Mouse (Mus musculus) neural tube, embryonic 14.5 days (tissue): ENCODE measurements around the gene Aven. TPM values are rescaled to one million over a fixed set of nuclear protein-coding genes. Genes with fewer than 3 reads are reported as not detected.
A peak's percentile ranks its signal among the peaks of the same experiment; 100 is the strongest.

Source experiments
- ATAC-seq: fragments of 200-750 bp; cut with Nextera tagmentation; 2 replicates; pipeline ENCODE4 v1.8.0; 2017; ENCODE audit warnings: low read depth, mild to moderate bottlenecking, moderate TSS enrichment, moderate library complexity
- H3K27ac ChIP-seq: fragments of 300-500 bp; sonication (generic); 2 replicates; pipeline ENCODE4 v1.5.1; 2014; ENCODE audit warnings: low read depth, mild to moderate bottlenecking, control low read depth, low read length, moderate library complexity, mixed read lengths
- H3K27me3 ChIP-seq: fragments of 300-500 bp; sonication (generic); 2 replicates; pipeline ENCODE4 v1.6.1; 2014; ENCODE audit warnings: low read length; ENCODE audit not compliant: control insufficient read depth, insufficient read depth
- H3K36me3 ChIP-seq: fragments of 300-500 bp; sonication (generic); 2 replicates; pipeline ENCODE4 v1.6.1; 2014; ENCODE audit warnings: low read length, mixed read lengths; ENCODE audit not compliant: control insufficient read depth, insufficient read depth
- H3K4me1 ChIP-seq: fragments of 300-500 bp; sonication (generic); 2 replicates; pipeline ENCODE4 v1.6.1; 2014; ENCODE audit warnings: low read length; ENCODE audit not compliant: control insufficient read depth, insufficient read depth
- H3K4me2 ChIP-seq: fragments of 300-500 bp; sonication (generic); 2 replicates; pipeline ENCODE4 v1.6.1; 2014; ENCODE audit warnings: mild to moderate bottlenecking, low read depth, low read length, control low read depth
- H3K4me3 ChIP-seq: fragments of 300-500 bp; sonication (generic); 2 replicates; pipeline ENCODE4 v1.5.1; 2014; ENCODE audit warnings: low read depth, low read length, control low read depth, mixed read lengths
- H3K9ac ChIP-seq: fragments of 300-500 bp; sonication (generic); replicated peaks from 2 replicates; pipeline ENCODE4 v1.6.1; 2014; ENCODE audit warnings: low read depth, mild to moderate bottlenecking, control low read depth, low read length, mixed read lengths
- H3K9me3 ChIP-seq: fragments of 300-500 bp; sonication (generic); 2 replicates; pipeline ENCODE4 v1.6.1; 2016; ENCODE audit warnings: low read length; ENCODE audit not compliant: control insufficient read depth
- WGBS: fragments of 180-500 bp; shearing (Covaris S2); extraction: QIAGEN DNeasy Blood & Tissue Kit; methylation state at CpG from one replicate; pipeline ENCODE4 v1.1.7; 2014; 5-methylcytosine and 5-hydroxymethylcytosine counted together
- polyA plus RNA-seq: library from polyadenylated mRNA; unstranded; fragments of >200 nt; fragmentation: Nextera tagmentation; extraction: Ambion mirVana; gene quantifications from 2 replicates; pipeline ENCODE4 v1.2.1, GENCODE M21; 2014

Gene Aven
- polyA plus RNA-seq, 1 experiment from 2014 or later = 3.3 TPM

DNA sequence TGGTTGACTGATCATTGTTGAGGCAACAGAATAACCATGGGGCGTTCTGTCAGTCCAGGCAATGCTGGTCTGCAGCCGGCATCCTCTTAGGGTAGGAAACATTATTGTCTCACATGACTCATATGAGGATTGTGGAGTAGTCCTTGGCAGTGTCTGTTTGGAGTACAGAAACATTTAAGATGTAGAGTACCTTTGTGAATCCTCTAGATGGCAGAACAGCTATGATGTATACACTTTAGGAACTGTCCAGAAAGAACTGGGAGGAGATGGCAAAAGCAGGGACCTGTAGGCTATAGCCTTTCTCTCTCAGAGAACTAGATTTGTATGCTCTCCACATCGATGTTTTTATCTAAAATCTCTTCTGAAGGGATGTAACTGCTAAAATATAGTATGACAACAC, 34.2 kb downstream of the Aven start:
- Histone ChIP-seq H3K9me3 (no peaks in the 10 kb centered on the region), H3K36me3 (no peaks in the 10 kb centered on the region), H3K27ac (no peak overlapping the region), H3K4me1 (no peaks in the 10 kb centered on the region), H3K9ac (no peak overlapping the region), H3K27me3 (no peaks in the 10 kb centered on the region), H3K4me3 (no peak overlapping the region), H3K4me2 (no peak overlapping the region)
- ATAC-seq = no peak
- WGBS = 90% methylated on average over 3 of the region's 3 CpGs

GRCm38 (mm10) chr2:112532812-112533496, 40.2 kb downstream of the Aven start:
- Histone ChIP-seq H3K36me3 (no peaks in the 10 kb centered on the region), H3K4me2 (no peak overlapping the region), H3K27ac (no peak overlapping the region), H3K9me3 (no peaks in the 10 kb centered on the region), H3K4me3 (no peak overlapping the region), H3K4me1 (no peaks in the 10 kb centered on the region), H3K9ac (no peak overlapping the region), H3K27me3 (no peaks in the 10 kb centered on the region)
- 74% methylated on average over 10 of the region's 10 CpGs for WGBS
- ATAC-seq = no peak

DNA sequence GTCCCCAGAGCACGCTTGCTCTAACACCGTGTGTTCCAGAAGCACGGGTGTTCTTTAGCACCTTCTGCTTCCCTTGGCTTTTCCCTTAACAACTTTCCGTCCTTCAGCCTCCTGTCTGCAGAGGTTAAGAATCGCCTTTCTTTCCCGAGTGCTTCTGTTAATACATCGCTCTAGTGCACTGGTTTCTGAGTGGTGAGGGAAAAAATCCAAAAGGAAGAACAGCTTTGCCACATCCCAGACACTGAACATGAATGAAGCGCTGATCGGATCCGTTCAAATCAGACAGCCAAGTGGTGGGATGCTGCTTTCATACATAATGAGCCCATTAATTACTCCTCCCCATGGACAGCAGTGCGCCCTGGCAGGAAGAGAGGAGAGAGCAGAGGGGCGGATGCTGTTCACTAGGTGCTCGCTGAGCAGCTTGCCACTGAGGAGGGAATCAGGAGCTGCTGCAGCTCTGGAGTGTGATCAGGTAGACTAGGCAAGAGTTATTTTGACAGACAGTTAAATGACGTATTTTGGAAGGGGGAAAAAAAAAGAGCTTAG, 42.0 kb downstream of the Aven start:
- Histone ChIP-seq H3K27me3 (no peaks in the 10 kb centered on the region), H3K4me1 (no peaks in the 10 kb centered on the region), H3K9ac (no peak overlapping the region), H3K4me2 (peak overlapping the region; percentile 3; the same call in 1 of the 2 replicates), H3K4me3 (no peak overlapping the region), H3K9me3 (no peaks in the 10 kb centered on the region), H3K27ac (no peak overlapping the region), H3K36me3 (no peaks in the 10 kb centered on the region)
- 36% methylated on average over 14 of the region's 14 CpGs for WGBS
- peak; percentile 83 for ATAC-seq

DNA sequence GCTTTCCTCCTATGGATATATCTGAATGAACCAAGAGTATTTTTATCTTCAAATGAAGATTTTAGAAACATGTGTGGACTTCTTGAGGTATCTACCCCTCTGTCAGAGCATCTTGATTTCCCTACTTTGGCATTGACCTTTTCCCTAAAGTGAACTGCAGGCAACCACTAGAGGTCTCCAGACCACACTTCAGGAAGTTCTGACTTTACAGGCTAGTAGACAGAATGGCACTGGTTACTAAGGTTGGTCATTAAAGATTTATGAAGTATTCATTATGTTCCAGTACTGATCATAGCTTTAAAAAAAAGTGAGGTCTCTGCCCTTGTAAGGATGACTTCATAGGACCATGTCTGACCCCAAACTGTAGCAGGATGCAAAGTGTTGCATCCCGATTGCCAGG, 46.0 kb downstream of the Aven start:
- no peaks in the 10 kb centered on the region for H3K4me1 ChIP-seq
- 96% methylated on average over 1 of the region's 1 CpGs for WGBS
- no peaks in the 10 kb centered on the region for H3K27me3 ChIP-seq
- no peaks in the 10 kb centered on the region for H3K9me3 ChIP-seq
- H3K4me3 ChIP-seq = no peak overlapping the region
- no peak overlapping the region for H3K27ac ChIP-seq
- no peak overlapping the region for H3K4me2 ChIP-seq
- no peak overlapping the region for H3K9ac ChIP-seq
- ATAC-seq = 0 out of 2 replicates have a peak, but pooled peaks have one; percentile 21
- no peaks in the 10 kb centered on the region for H3K36me3 ChIP-seq

- no peaks in the 10 kb centered on the region for H3K4me1 ChIP-seq
- no peaks in the 10 kb centered on the region for H3K9me3 ChIP-seq
- H3K27me3 ChIP-seq = no peaks in the 10 kb centered on the region
- ATAC-seq = no peak
- no peak overlapping the region for H3K4me3 ChIP-seq
- WGBS = 54% methylated on average over 5 of the region's 5 CpGs
- no peak overlapping the region for H3K27ac ChIP-seq
- no peak overlapping the region for H3K9ac ChIP-seq
- H3K4me2 ChIP-seq = no peak overlapping the region
- no peaks in the 10 kb centered on the region for H3K36me3 ChIP-seq
Observed at GRCm38 (mm10) chr2:112541695-112542285, 49.0 kb downstream of the Aven start.

GRCm38 (mm10) chr2:112556527-112556926, 63.8 kb downstream of the Aven start:
- no peak overlapping the region for H3K4me2 ChIP-seq
- no peaks in the 10 kb centered on the region for H3K4me1 ChIP-seq
- 95% methylated on average over 10 of the region's 10 CpGs for whole genome bisulfite sequencing
- H3K9ac ChIP-seq = no peak overlapping the region
- H3K27ac ChIP-seq = no peak overlapping the region
- H3K9me3 ChIP-seq = no peaks in the 10 kb centered on the region
- H3K4me3 ChIP-seq = no peak overlapping the region
- no peak for ATAC-seq
- no peaks in the 10 kb centered on the region for H3K27me3 ChIP-seq
- no peaks in the 10 kb centered on the region for H3K36me3 ChIP-seq

GRCm38 (mm10) chr2:112557453-112557852, 64.7 kb downstream of the Aven start:
- Histone ChIP-seq H3K4me1 (no peaks in the 10 kb centered on the region), H3K9me3 (no peaks in the 10 kb centered on the region), H3K27ac (no peak overlapping the region), H3K36me3 (no peaks in the 10 kb centered on the region), H3K4me2 (no peak overlapping the region), H3K4me3 (no peak overlapping the region), H3K9ac (no peak overlapping the region), H3K27me3 (no peaks in the 10 kb centered on the region)
- ATAC-seq = no peak

- H3K27me3 ChIP-seq = no peaks in the 10 kb centered on the region
- no peak for ATAC-seq
- no peaks in the 10 kb centered on the region for H3K36me3 ChIP-seq
- H3K4me1 ChIP-seq = no peaks in the 10 kb centered on the region
- H3K9me3 ChIP-seq = no peaks in the 10 kb centered on the region
- H3K9ac ChIP-seq = no peak overlapping the region
- no peak overlapping the region for H3K4me3 ChIP-seq
- H3K4me2 ChIP-seq = no peak overlapping the region
- WGBS = 93% methylated on average over 7 of the region's 7 CpGs
- no peak overlapping the region for H3K27ac ChIP-seq
Observed at GRCm38 (mm10) chr2:112561549-112561948, 68.8 kb downstream of the Aven start.

DNA sequence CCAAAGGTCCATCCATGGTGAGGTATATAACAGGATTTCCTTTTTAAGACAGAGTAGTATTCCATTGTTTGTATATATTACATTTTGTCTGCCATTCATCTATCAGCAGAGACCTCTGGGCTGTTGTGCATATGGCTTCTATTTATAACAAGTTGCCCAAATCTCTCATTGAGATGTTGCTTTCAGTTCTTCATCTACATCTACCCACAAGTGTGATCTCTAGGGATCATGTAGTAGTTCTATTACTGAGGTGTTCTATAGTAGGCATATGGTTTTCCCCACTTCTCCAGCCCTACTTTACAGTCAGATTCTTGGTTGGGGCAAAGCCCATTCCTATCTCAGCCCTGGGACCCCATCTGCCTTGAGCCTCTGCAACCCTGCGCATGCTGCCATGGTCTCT, 72.3 kb downstream of the Aven start:
- WGBS = 100% methylated on average over 1 of the region's 1 CpGs
- Histone ChIP-seq H3K4me1 (no peaks in the 10 kb centered on the region), H3K27ac (no peak overlapping the region), H3K4me2 (no peak overlapping the region), H3K27me3 (no peaks in the 10 kb centered on the region), H3K9me3 (no peaks in the 10 kb centered on the region), H3K4me3 (no peak overlapping the region), H3K9ac (no peak overlapping the region), H3K36me3 (no peaks in the 10 kb centered on the region)
- ATAC-seq = no peak
